Mouse (Mus musculus) adrenal gland, adult 8-10 months (tissue): ENCODE measurements around the gene Gm45716. TPM values are rescaled to one million over a fixed set of nuclear protein-coding genes. Genes with fewer than 3 reads are reported as not detected.

Source experiments
- DNase-seq: peaks from one replicate; pipeline ENCODE4 v3.0.0; 2022
- total RNA-seq, 4 experiments: library from RNA; stranded (reverse); gene quantifications; 2 replicates each; pipeline ENCODE4 v1.2.4; 2022

Gm45716 gene
- total RNA-seq, 4 experiments from 2014 or later: 0.70 to 5.6 (median 2.0) TPM

- no peak for DNase-seq
These were observed 97.1 kb downstream of the Gm45716 start for GRCm38 (mm10) chr11:90284623-90285022.

DNA sequence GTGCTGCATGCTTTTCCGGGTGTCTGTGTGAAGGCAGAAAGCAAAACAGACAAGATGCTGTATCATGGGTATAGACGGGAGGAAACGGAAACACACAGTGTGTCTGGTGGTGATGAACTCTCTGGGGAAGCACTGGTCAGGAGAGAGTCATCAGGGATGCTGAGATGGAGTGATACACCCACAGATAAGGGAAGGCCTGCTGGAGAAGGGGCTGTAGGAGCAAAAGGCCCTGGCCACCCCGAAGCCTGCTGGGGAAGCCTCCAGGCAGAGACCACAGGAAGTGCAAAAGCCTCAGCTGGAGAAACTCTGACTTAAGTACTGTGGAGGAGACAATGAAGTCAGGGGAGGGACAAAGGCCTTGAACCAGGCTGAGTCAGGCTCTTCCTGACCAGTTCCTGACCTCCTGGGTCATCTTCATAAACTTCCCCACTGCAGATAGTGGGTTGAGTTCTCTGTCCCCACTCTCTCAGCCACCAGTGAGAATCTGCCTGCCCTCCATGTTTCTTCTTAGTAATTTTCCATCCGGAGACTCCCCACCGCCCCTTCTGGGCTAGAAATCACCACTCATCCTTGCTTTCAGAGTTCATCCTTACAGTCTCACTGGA is 99.2 kb downstream of the Gm45716 start:
- no peak for DNase-seq

DNA sequence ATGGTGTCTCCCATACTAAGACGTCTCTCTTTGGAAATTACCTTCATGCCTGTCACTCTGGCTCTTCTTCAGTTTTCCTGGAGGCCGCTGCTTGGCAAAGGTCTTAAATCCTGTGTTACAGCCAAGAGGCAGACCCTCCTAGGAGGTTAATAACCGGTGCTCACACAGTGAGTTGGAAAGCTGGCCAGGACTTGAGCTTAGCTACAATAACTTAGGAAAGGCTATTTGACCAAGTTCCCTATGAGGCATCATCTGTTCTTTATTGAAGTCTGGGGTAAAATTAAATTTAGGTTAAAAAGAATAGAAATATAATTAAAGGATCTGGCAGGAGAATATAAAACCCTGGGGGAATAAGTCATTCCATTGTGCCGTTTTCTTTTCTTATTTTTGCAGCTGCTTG is 103.7 kb downstream of the Gm45716 start:
- no peak for DNase-seq

- no peak for DNase-seq
These were observed 105.3 kb downstream of the Gm45716 start for GRCm38 (mm10) chr11:90292766-90293165.

- DNase-seq: no peak
These were observed 107.1 kb downstream of the Gm45716 start for GRCm38 (mm10) chr11:90294622-90295021.

Other genes starting within 250 kb of the Gm45716 start
- 1 to 10 TPM; 8.0 to 9.5 (median 8.6) TPM for gene Pctp, start 184.8 kb upstream of the Gm45716 start, total RNA-seq
- gene Tmem100, start 157.3 kb upstream of the Gm45716 start, total RNA-seq: 1 to 10 TPM; 1.9 to 3.9 (median 3.3) TPM
- 100 to 1,000 TPM in 1 of 4 experiments, 10 to 100 TPM in 3; 47.3 to 193 (median 87.0) TPM for gene Mmd, start 61.8 kb downstream of the Gm45716 start, total RNA-seq
- 10 to 100 TPM; 15.5 to 22.7 (median 18.1) TPM for gene Hlf, start 203.2 kb downstream of the Gm45716 start, total RNA-seq